Mouse (Mus musculus) hindbrain, embryonic 10.5 days (tissue): ENCODE measurements around the gene Krtap10-4. TPM values are rescaled to one million over a fixed set of nuclear protein-coding genes. Genes with fewer than 3 reads are reported as not detected.
"Not testable (repeated sequence)": the region's sequence is repeated elsewhere in the genome, so short reads cannot be mapped to it uniquely, and the experiment has no call there.

Experiments
- DNase-seq: peaks from one replicate; pipeline ENCODE4 v3.0.0-alpha.2; 2017; ENCODE audit warnings: low spot score
- H3K27ac ChIP-seq: fragments of 300-500 bp; sonication (generic); 2 replicates; pipeline ENCODE4 v1.5.1; 2016; ENCODE audit warnings: mild to moderate bottlenecking, moderate library complexity
- H3K27me3 ChIP-seq: fragments of 300-500 bp; sonication (generic); 2 replicates; pipeline ENCODE4 v1.6.1; 2016; ENCODE audit warnings: mild to moderate bottlenecking; ENCODE audit not compliant: poor library complexity, insufficient read depth, severe bottlenecking
- H3K36me3 ChIP-seq: fragments of 300-500 bp; sonication (generic); 2 replicates; pipeline ENCODE4 v1.6.1; 2016; ENCODE audit warnings: mild to moderate bottlenecking, moderate library complexity
- H3K4me1 ChIP-seq: fragments of 300-500 bp; sonication (generic); replicated peaks from 2 replicates; pipeline ENCODE4 v1.6.1; 2016; ENCODE audit warnings: mild to moderate bottlenecking
- H3K4me3 ChIP-seq: fragments of 300-500 bp; sonication (generic); 2 replicates; pipeline ENCODE4 v1.5.1; 2016; ENCODE audit warnings: mild to moderate bottlenecking, moderate library complexity
- H3K9me3 ChIP-seq: fragments of 300-500 bp; sonication (generic); 2 replicates; pipeline ENCODE4 v1.6.1; 2016; ENCODE audit warnings: mild to moderate bottlenecking, moderate library complexity
- WGBS: fragments of 180-500 bp; shearing (Covaris S2); methylation state at CpG from one replicate; pipeline ENCODE4 v1.1.7; 2016; 5-methylcytosine and 5-hydroxymethylcytosine counted together
- polyA plus RNA-seq: library from polyadenylated mRNA; unstranded; fragments of >200 nt; fragmentation: Nextera tagmentation; extraction: Ambion mirVana; gene quantifications from 2 replicates; pipeline ENCODE4 v1.2.1, GENCODE M21; 2016

The Krtap10-4 gene
- polyA plus RNA-seq, 1 experiment from 2014 or later: not detected

- H3K9me3 ChIP-seq, H3K4me3 ChIP-seq, H3K36me3 ChIP-seq, H3K27me3 ChIP-seq, H3K27ac ChIP-seq, DNase-seq, H3K4me1 ChIP-seq: not testable (repeated sequence)
- WGBS: 87% methylated on average over 1 of the region's 1 CpGs
Measured at GRCm38 (mm10) chr10:77776844-77777243, 50.1 kb downstream of the Krtap10-4 start, which contains the start of gene Gm7138. TSS of gene Gm7138 (minus strand) at chr10:77776944.

Other genes starting within 250 kb of the Krtap10-4 start
- 66.6 and 67.2 TPM in 2 replicates for gene Pttg1ip, start 245.4 kb downstream of the Krtap10-4 start, polyA plus RNA-seq
- gene Sumo3, start 221.0 kb downstream of the Krtap10-4 start, polyA plus RNA-seq: 336 and 389 TPM in 2 replicates
- 4.4 TPM in 1 of 2 replicates, not detected in the other for gene Gm49325, start 220.9 kb downstream of the Krtap10-4 start, polyA plus RNA-seq
- 100 and 103 TPM in 2 replicates for gene Ube2g2, start 204.8 kb downstream of the Krtap10-4 start, polyA plus RNA-seq
- 0.93 and 1.0 TPM in 2 replicates for gene Tspear, start 140.5 kb downstream of the Krtap10-4 start, polyA plus RNA-seq
- gene Gm19402, start 136.3 kb downstream of the Krtap10-4 start, polyA plus RNA-seq: not detected in 2 replicates
- gene Gm9508, start 129.9 kb downstream of the Krtap10-4 start, polyA plus RNA-seq: not detected in 2 replicates
- gene Gm10272, start 120.5 kb downstream of the Krtap10-4 start, polyA plus RNA-seq: not detected in 2 replicates
- not detected in 2 replicates for gene Gm10024, start 115.6 kb downstream of the Krtap10-4 start, polyA plus RNA-seq
- gene Gm10142, start 111.3 kb downstream of the Krtap10-4 start, polyA plus RNA-seq: not detected in 2 replicates
- not detected in 2 replicates for gene Krtap12-1, start 106.5 kb downstream of the Krtap10-4 start, polyA plus RNA-seq
- gene Gm10100, start 100.6 kb downstream of the Krtap10-4 start, polyA plus RNA-seq: not detected in 2 replicates
- not detected in 2 replicates for gene Gm18596, start 84.5 kb downstream of the Krtap10-4 start, polyA plus RNA-seq
- not detected in 2 replicates for gene Gm9736, start 75.7 kb downstream of the Krtap10-4 start, polyA plus RNA-seq
- not detected in 2 replicates for gene Gm3233, start 67.4 kb downstream of the Krtap10-4 start, polyA plus RNA-seq
- not detected in 2 replicates for gene Gm3238, start 55.8 kb downstream of the Krtap10-4 start, polyA plus RNA-seq
- gene Gm7138, start 50.2 kb downstream of the Krtap10-4 start, polyA plus RNA-seq: not detected in 2 replicates
- not detected in 2 replicates for gene Gm3250, start 44.6 kb downstream of the Krtap10-4 start, polyA plus RNA-seq
- not detected in 2 replicates for gene Gm7137, start 38.9 kb downstream of the Krtap10-4 start, polyA plus RNA-seq
- gene Gm9639, start 32.0 kb downstream of the Krtap10-4 start, polyA plus RNA-seq: not detected in 2 replicates
- gene Gm19668, start 28.0 kb downstream of the Krtap10-4 start, polyA plus RNA-seq: not detected in 2 replicates
- gene Gm9507, start 15.3 kb downstream of the Krtap10-4 start, polyA plus RNA-seq: not detected in 2 replicates
- not detected in 2 replicates for gene Gm2696, start 12.4 kb downstream of the Krtap10-4 start, polyA plus RNA-seq
- not detected in 2 replicates for gene Krtap10-10, start 8.9 kb upstream of the Krtap10-4 start, polyA plus RNA-seq
- not detected in 2 replicates for gene Gm36176, start 19.7 kb upstream of the Krtap10-4 start, polyA plus RNA-seq
- not detected in 2 replicates for gene Gm10318, start 25.8 kb upstream of the Krtap10-4 start, polyA plus RNA-seq
- not detected in 2 replicates for gene Gm3285, start 34.9 kb upstream of the Krtap10-4 start, polyA plus RNA-seq
- 2.6 and 4.1 TPM in 2 replicates for gene Lrrc3, start 75.4 kb upstream of the Krtap10-4 start, polyA plus RNA-seq
- gene Trpm2, start 143.5 kb upstream of the Krtap10-4 start, polyA plus RNA-seq: 0.88 and 1.2 TPM in 2 replicates
- 40.7 and 42.9 TPM in 2 replicates for gene 1810043G02Rik, start 151.4 kb upstream of the Krtap10-4 start, polyA plus RNA-seq
- gene Pfkl, start 183.0 kb upstream of the Krtap10-4 start, polyA plus RNA-seq: 187 and 243 TPM in 2 replicates
- not detected in 2 replicates for gene Dnmt3l, start 214.9 kb upstream of the Krtap10-4 start, polyA plus RNA-seq
- 0.36 TPM in 1 of 2 replicates, not detected in the other for gene Aire, start 216.5 kb upstream of the Krtap10-4 start, polyA plus RNA-seq
- 2.2 and 2.9 TPM in 2 replicates for gene Icosl, start 242.2 kb upstream of the Krtap10-4 start, polyA plus RNA-seq